Mouse (Mus musculus): Measurements from ENCODE around the gene Clcc1. TPM values are rescaled to one million over a fixed set of nuclear protein-coding genes. Genes with fewer than 3 reads are reported as not detected.
"Not testable (repeated sequence)": the region's sequence is repeated elsewhere in the genome, so short reads cannot be mapped to it uniquely, and the experiment has no call there.

Clcc1 gene
- polyA plus RNA-seq (2011; ENCODE audit: insufficient read length, low read depth, missing spikeins), result 32.7 and 37.9 TPM in 2 replicates

DNA sequence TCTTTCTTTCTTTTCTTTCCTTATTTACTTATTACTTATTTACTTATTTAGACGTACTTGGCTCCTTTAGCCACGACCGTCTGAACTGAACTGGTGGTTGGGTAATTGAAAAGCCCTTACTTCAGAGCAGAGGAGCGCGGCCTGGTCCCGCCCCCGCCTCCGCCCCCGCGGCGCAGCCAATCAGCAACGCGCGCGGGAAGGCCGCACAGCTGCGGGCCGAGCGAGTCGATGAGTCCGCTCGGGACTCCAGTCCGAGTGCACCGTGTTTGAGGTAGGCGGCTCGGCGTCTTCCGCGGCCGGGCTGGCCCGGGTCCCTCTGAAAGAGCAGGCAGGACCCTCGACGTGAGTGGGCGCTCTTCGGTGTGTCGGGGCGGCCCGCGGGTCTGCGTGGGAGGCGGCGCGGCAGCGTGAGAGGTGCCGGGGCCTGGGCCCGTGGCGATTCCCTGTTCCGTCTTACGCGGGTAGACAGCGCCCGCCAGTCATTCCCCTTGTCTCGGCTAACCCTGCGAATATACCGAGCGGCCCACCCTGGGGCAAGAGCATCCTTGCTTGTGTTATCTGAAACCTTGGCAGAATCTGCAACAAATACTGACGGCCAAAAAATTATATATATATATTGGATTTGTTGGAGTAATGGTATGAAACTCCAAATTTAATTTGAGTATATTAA lies at the start of gene Clcc1:
TSS of gene Clcc1 (plus strand) at position 204 of the 670 bp plus-strand sequence.
- no peak within 1 kb of the TSS for H3K27ac ChIP-seq (ENCODE audit: insufficient read depth, low read length)
- TF ChIP-seq POLR2A (IDR thresholded peaks at IDR 0.05; ENCODE audit: low read depth, low read length) (peak; percentile 94), CTCF (IDR thresholded peaks at IDR 0.05; ENCODE audit: borderline replicate concordance, insufficient read depth, low read length) (no peak)
- H3K4me1 ChIP-seq (ENCODE audit: control insufficient read depth, insufficient read depth, low read length), result no peaks in the 10 kb centered on the region
- peak within 1 kb of the TSS; percentile 62 for H3K4me3 ChIP-seq (ENCODE audit: insufficient read depth, low read length)

GRCm38 (mm10) chr3:108608906-108609305 lies 44.8 kb upstream of the Clcc1 start:
- no peak overlapping the region for H3K27ac ChIP-seq (ENCODE audit: insufficient read depth, low read length)
- no peaks in the 10 kb centered on the region for H3K4me1 ChIP-seq (ENCODE audit: control insufficient read depth, insufficient read depth, low read length)
- H3K4me3 ChIP-seq (ENCODE audit: insufficient read depth, low read length), result no peak overlapping the region
- TF ChIP-seq POLR2A (IDR thresholded peaks at IDR 0.05; ENCODE audit: low read depth, low read length) (no peak), CTCF (IDR thresholded peaks at IDR 0.05; ENCODE audit: borderline replicate concordance, insufficient read depth, low read length) (no peak)

DNA sequence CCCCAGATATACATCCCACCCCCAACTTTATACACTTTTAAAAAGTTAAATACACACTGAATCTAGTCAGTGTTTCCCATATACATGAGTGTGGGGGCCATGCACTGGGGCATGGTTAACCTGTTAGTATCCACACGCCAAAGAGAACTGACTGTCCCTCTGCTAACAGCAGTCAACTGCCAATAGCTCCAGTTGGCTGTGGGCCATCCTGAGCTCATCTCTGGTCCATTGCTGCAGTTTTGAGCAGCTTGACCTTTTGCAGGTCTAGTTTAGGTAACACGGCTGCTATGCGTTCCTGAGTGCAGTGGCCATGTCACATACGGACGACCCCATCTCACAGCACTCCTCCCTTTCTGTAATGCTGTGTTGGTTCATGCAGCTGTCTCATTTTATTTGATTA lies 19.0 kb upstream of the Clcc1 start:
- Histone ChIP-seq H3K4me3 (ENCODE audit: insufficient read depth, low read length) (no peak overlapping the region), H3K27ac (ENCODE audit: insufficient read depth, low read length) (no peak overlapping the region), H3K4me1 (ENCODE audit: control insufficient read depth, insufficient read depth, low read length) (no peaks in the 10 kb centered on the region)
- TF ChIP-seq POLR2A (IDR thresholded peaks at IDR 0.05; ENCODE audit: low read depth, low read length) (no peak), CTCF (IDR thresholded peaks at IDR 0.05; ENCODE audit: borderline replicate concordance, insufficient read depth, low read length) (no peak)

DNA sequence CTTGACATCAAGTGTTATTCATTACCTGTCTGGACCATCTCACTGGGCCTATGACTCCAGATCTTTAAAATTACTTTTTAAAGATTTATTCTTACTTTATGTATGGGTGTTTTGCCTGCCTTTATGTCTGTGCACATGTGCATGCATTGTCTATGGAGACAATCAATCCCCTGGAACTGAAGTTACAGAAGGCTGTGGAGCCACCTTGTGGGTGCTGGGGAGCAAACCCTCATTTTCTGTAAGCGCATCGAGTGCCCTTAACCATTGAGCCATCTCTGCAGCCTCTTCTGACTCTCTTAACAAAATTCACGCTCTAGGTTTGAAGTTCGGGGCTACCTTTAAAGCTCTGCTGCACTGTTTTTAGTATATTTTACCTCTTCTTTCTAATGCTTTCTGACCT lies 14.3 kb upstream of the Clcc1 start:
- Histone ChIP-seq H3K4me3 (ENCODE audit: insufficient read depth, low read length) (no peak overlapping the region), H3K4me1 (ENCODE audit: control insufficient read depth, insufficient read depth, low read length) (no peaks in the 10 kb centered on the region), H3K27ac (ENCODE audit: insufficient read depth, low read length) (no peak overlapping the region)
- TF ChIP-seq POLR2A (IDR thresholded peaks at IDR 0.05; ENCODE audit: low read depth, low read length) (no peak), CTCF (IDR thresholded peaks at IDR 0.05; ENCODE audit: borderline replicate concordance, insufficient read depth, low read length) (no peak)

GRCm38 (mm10) chr3:108640998-108641397 lies 12.7 kb upstream of the Clcc1 start:
- Histone ChIP-seq H3K4me1 (ENCODE audit: control insufficient read depth, insufficient read depth, low read length) (no peaks in the 10 kb centered on the region), H3K4me3 (ENCODE audit: insufficient read depth, low read length) (no peak overlapping the region), H3K27ac (ENCODE audit: insufficient read depth, low read length) (no peak overlapping the region)
- TF ChIP-seq POLR2A (IDR thresholded peaks at IDR 0.05; ENCODE audit: low read depth, low read length) (no peak), CTCF (IDR thresholded peaks at IDR 0.05; ENCODE audit: borderline replicate concordance, insufficient read depth, low read length) (no peak)

GRCm38 (mm10) chr3:108644856-108645255 lies 8.9 kb upstream of the Clcc1 start:
- H3K4me3 ChIP-seq (ENCODE audit: insufficient read depth, low read length), result no peak overlapping the region
- no peaks in the 10 kb centered on the region for H3K4me1 ChIP-seq (ENCODE audit: control insufficient read depth, insufficient read depth, low read length)
- no peak overlapping the region for H3K27ac ChIP-seq (ENCODE audit: insufficient read depth, low read length)
- TF ChIP-seq POLR2A (IDR thresholded peaks at IDR 0.05; ENCODE audit: low read depth, low read length), result no peak
- no peak for TF ChIP-seq CTCF (IDR thresholded peaks at IDR 0.05; ENCODE audit: borderline replicate concordance, insufficient read depth, low read length)

- Histone ChIP-seq H3K4me3 (ENCODE audit: insufficient read depth, low read length) (no peak overlapping the region), H3K4me1 (ENCODE audit: control insufficient read depth, insufficient read depth, low read length) (no peaks in the 10 kb centered on the region), H3K27ac (ENCODE audit: insufficient read depth, low read length) (no peak overlapping the region)
- TF ChIP-seq POLR2A (IDR thresholded peaks at IDR 0.05; ENCODE audit: low read depth, low read length), result no peak
- no peak for TF ChIP-seq CTCF (IDR thresholded peaks at IDR 0.05; ENCODE audit: borderline replicate concordance, insufficient read depth, low read length)
Measured at GRCm38 (mm10) chr3:108646036-108646435, 7.7 kb upstream of the Clcc1 start.

DNA sequence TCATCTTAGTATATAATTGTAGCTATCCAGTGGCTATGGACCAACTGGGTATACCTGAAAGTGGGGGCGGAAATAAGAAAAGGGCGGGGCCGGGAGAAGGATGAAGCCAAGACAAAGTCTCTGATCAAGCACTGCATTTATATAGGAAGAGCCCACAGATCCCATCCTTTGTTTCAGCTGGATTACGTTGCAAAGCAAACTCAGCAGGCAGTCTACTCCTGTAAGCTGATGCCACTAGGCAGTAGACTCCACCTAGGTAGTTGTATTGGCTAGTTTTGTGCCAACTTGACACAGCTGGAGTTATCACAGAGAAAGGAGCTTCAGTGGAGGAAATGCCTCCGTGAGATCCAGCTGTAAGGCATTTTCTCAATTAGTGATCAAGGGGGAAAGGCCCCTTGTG lies 6.0 kb upstream of the Clcc1 start:
- not testable (repeated sequence) for H3K4me1 ChIP-seq (ENCODE audit: control insufficient read depth, insufficient read depth, low read length); H3K27ac ChIP-seq (ENCODE audit: insufficient read depth, low read length); H3K4me3 ChIP-seq (ENCODE audit: insufficient read depth, low read length)

- no peaks in the 10 kb centered on the region for H3K4me1 ChIP-seq (ENCODE audit: control insufficient read depth, insufficient read depth, low read length)
- no peak overlapping the region for H3K4me3 ChIP-seq (ENCODE audit: insufficient read depth, low read length)
- TF ChIP-seq CTCF (IDR thresholded peaks at IDR 0.05; ENCODE audit: borderline replicate concordance, insufficient read depth, low read length) (peak; percentile 9; the same call in 1 of the 2 replicates), POLR2A (IDR thresholded peaks at IDR 0.05; ENCODE audit: low read depth, low read length) (no peak)
- no peak overlapping the region for H3K27ac ChIP-seq (ENCODE audit: insufficient read depth, low read length)
Measured at GRCm38 (mm10) chr3:108652866-108653642, 659 bp upstream of the Clcc1 start.

- no peaks in the 10 kb centered on the region for H3K4me1 ChIP-seq (ENCODE audit: control insufficient read depth, insufficient read depth, low read length)
- no peak overlapping the region for H3K27ac ChIP-seq (ENCODE audit: insufficient read depth, low read length)
- no peak for TF ChIP-seq POLR2A (IDR thresholded peaks at IDR 0.05; ENCODE audit: low read depth, low read length)
- no peak for TF ChIP-seq CTCF (IDR thresholded peaks at IDR 0.05; ENCODE audit: borderline replicate concordance, insufficient read depth, low read length)
- peak overlapping the region; percentile 62 for H3K4me3 ChIP-seq (ENCODE audit: insufficient read depth, low read length)
Measured at GRCm38 (mm10) chr3:108654566-108654965, 853 bp downstream of the Clcc1 start.
